Mouse (Mus musculus): ENCODE data around the gene Catsperg2. TPM values are rescaled to one million over a fixed set of nuclear protein-coding genes. Genes with fewer than 3 reads are reported as not detected.
"Not testable (repeated sequence)": the region's sequence is repeated elsewhere in the genome, so short reads cannot be mapped to it uniquely, and the experiment has no call there.

The Catsperg2 gene
- total RNA-seq (2021), result not detected
- polyA plus RNA-seq (2012; rRNA removed), result 0.03 and 0.37 TPM in 2 replicates
- long read RNA-seq, result 0 reads

- H3K27ac ChIP-seq; H3K27me3 ChIP-seq (ENCODE audit: control insufficient read depth, insufficient read depth, low read length); H3K9ac ChIP-seq (ENCODE audit: low read depth, low read length); H3K36me3 ChIP-seq (ENCODE audit: control insufficient read depth, insufficient read depth, low read length); DNase-seq; intact Hi-C loops (cut with DNase I); H3K79me2 ChIP-seq (replicated peaks; ENCODE audit: control insufficient read depth, insufficient read depth, low read length); H3K4me1 ChIP-seq (ENCODE audit: control insufficient read depth, insufficient read depth, low read length); H3K4me3 ChIP-seq: not testable (repeated sequence)
- 64% methylated on average over 11 of the region's 11 CpGs for WGBS
Observed at GRCm38 (mm10) chr7:29726860-29727259, at the start of gene Catsperg2. Gene Catsperg2 (minus strand): TSS chr7:29727032.

GRCm38 (mm10) chr7:29776568-29776967 is 49.7 kb upstream of the Catsperg2 start:
- no peaks in the 10 kb centered on the region for H3K27me3 ChIP-seq (ENCODE audit: control insufficient read depth, insufficient read depth, low read length)
- no peak overlapping the region for H3K4me3 ChIP-seq
- H3K36me3 ChIP-seq (ENCODE audit: control insufficient read depth, insufficient read depth, low read length), result peaks cover 8% of the 10 kb centered on the region
- intact Hi-C loops (cut with DNase I), result no loop called here
- no peak overlapping the region for H3K9ac ChIP-seq (ENCODE audit: low read depth, low read length)
- no peak overlapping the region for H3K27ac ChIP-seq
- DNase-seq, result no peak
- no peaks in the 10 kb centered on the region; the same call in 1 of the 2 replicates for H3K4me1 ChIP-seq (ENCODE audit: control insufficient read depth, insufficient read depth, low read length)
- WGBS, result 97% methylated on average over 19 of the region's 19 CpGs
- TF ChIP-seq EP300 (IDR thresholded peaks at IDR 0.05; ENCODE audit: insufficient read depth, low read depth, low read length) (no peak), CTCF (IDR thresholded peaks at IDR 0.05) (no peak)
- H3K79me2 ChIP-seq (replicated peaks; ENCODE audit: control insufficient read depth, insufficient read depth, low read length), result 0 out of 2 replicates have a peak, but pooled peaks cover 5% of the 10 kb centered on the region

GRCm38 (mm10) chr7:29774371-29774770 is 47.5 kb upstream of the Catsperg2 start:
- H3K79me2 ChIP-seq (replicated peaks; ENCODE audit: control insufficient read depth, insufficient read depth, low read length), result peaks cover 5% of the 10 kb centered on the region; the same call in 1 of the 2 replicates
- H3K4me3 ChIP-seq, result no peak overlapping the region
- H3K27me3 ChIP-seq (ENCODE audit: control insufficient read depth, insufficient read depth, low read length), result no peaks in the 10 kb centered on the region
- no peak overlapping the region for H3K27ac ChIP-seq
- H3K9ac ChIP-seq (ENCODE audit: low read depth, low read length), result no peak overlapping the region
- DNase-seq, result no peak
- 96% methylated on average over 3 of the region's 3 CpGs for WGBS
- H3K4me1 ChIP-seq (ENCODE audit: control insufficient read depth, insufficient read depth, low read length), result no peaks in the 10 kb centered on the region; the same call in 1 of the 2 replicates
- peaks cover 8% of the 10 kb centered on the region for H3K36me3 ChIP-seq (ENCODE audit: control insufficient read depth, insufficient read depth, low read length)
- intact Hi-C loops (cut with DNase I), result no loop called here
- TF ChIP-seq CTCF (IDR thresholded peaks at IDR 0.05) (no peak), POLR2A (IDR thresholded peaks at IDR 0.05; ENCODE audit: insufficient read depth, low read depth, low read length) (no peak), EP300 (IDR thresholded peaks at IDR 0.05; ENCODE audit: insufficient read depth, low read depth, low read length) (no peak)

- no peak overlapping the region for H3K27ac ChIP-seq
- DNase-seq, result no peak
- no peak for TF ChIP-seq CTCF (IDR thresholded peaks at IDR 0.05)
- no peak for TF ChIP-seq EP300 (IDR thresholded peaks at IDR 0.05; ENCODE audit: insufficient read depth, low read depth, low read length)
- no peak for TF ChIP-seq POLR2A (IDR thresholded peaks at IDR 0.05; ENCODE audit: insufficient read depth, low read depth, low read length)
- 75% methylated on average over 7 of the region's 7 CpGs for WGBS
- no peaks in the 10 kb centered on the region for H3K27me3 ChIP-seq (ENCODE audit: control insufficient read depth, insufficient read depth, low read length)
- intact Hi-C loops (cut with DNase I), result no loop called here
- peaks cover 8% of the 10 kb centered on the region for H3K36me3 ChIP-seq (ENCODE audit: control insufficient read depth, insufficient read depth, low read length)
- no peak overlapping the region for H3K9ac ChIP-seq (ENCODE audit: low read depth, low read length)
- H3K79me2 ChIP-seq (replicated peaks; ENCODE audit: control insufficient read depth, insufficient read depth, low read length), result peaks cover 5% of the 10 kb centered on the region; the same call in 1 of the 2 replicates
- no peak overlapping the region for H3K4me3 ChIP-seq
- no peaks in the 10 kb centered on the region; the same call in 1 of the 2 replicates for H3K4me1 ChIP-seq (ENCODE audit: control insufficient read depth, insufficient read depth, low read length)
Observed at GRCm38 (mm10) chr7:29773503-29773902, 46.7 kb upstream of the Catsperg2 start.

- H3K27me3 ChIP-seq (ENCODE audit: control insufficient read depth, insufficient read depth, low read length), result no peaks in the 10 kb centered on the region
- no peak for DNase-seq
- 4% methylated on average over 10 of the region's 10 CpGs for WGBS
- no peak for TF ChIP-seq EP300 (IDR thresholded peaks at IDR 0.05; ENCODE audit: insufficient read depth, low read depth, low read length)
- no peak for TF ChIP-seq POLR2A (IDR thresholded peaks at IDR 0.05; ENCODE audit: insufficient read depth, low read depth, low read length)
- TF ChIP-seq CTCF (IDR thresholded peaks at IDR 0.05), result no peak
- intact Hi-C loops (cut with DNase I), result loop anchor here (2.0 to 5.0 kb wide), 5 partner anchors 16 to 214 kb away; partner anchors contain the start of genes Zfp27, Zfp383, Zfp420 and Zfp568
- peak overlapping the region; percentile 94 for H3K27ac ChIP-seq
- H3K4me1 ChIP-seq (ENCODE audit: control insufficient read depth, insufficient read depth, low read length), result peaks cover 5% of the 10 kb centered on the region
- H3K79me2 ChIP-seq (replicated peaks; ENCODE audit: control insufficient read depth, insufficient read depth, low read length), result peaks cover 2% of the 10 kb centered on the region; the same call in 1 of the 2 replicates
- H3K4me3 ChIP-seq, result peak overlapping the region; percentile 74
- peak overlapping the region; percentile 70 for H3K9ac ChIP-seq (ENCODE audit: low read depth, low read length)
- H3K36me3 ChIP-seq (ENCODE audit: control insufficient read depth, insufficient read depth, low read length), result no peaks in the 10 kb centered on the region; the same call in 1 of the 2 replicates
Observed at GRCm38 (mm10) chr7:29768980-29769379, 42.1 kb upstream of the Catsperg2 start.

GRCm38 (mm10) chr7:29768090-29768900 is 41.5 kb upstream of the Catsperg2 start, which contains the start of gene Zfp84:
Gene Zfp84 (plus strand): TSS chr7:29768552.
- Histone ChIP-seq H3K36me3 (ENCODE audit: control insufficient read depth, insufficient read depth, low read length) (no peaks in the 10 kb centered on the region; the same call in 1 of the 2 replicates), H3K4me3 (peak within 1 kb of the TSS; percentile 74), H3K4me1 (ENCODE audit: control insufficient read depth, insufficient read depth, low read length) (peaks cover 5% of the 10 kb centered on the region), H3K79me2 (replicated peaks; ENCODE audit: control insufficient read depth, insufficient read depth, low read length) (no peaks in the 10 kb centered on the region; the same call in 1 of the 2 replicates), H3K9ac (ENCODE audit: low read depth, low read length) (peak within 1 kb of the TSS; percentile 70), H3K27ac (peak within 1 kb of the TSS; percentile 94), H3K27me3 (ENCODE audit: control insufficient read depth, insufficient read depth, low read length) (no peaks in the 10 kb centered on the region)
- TF ChIP-seq CTCF (IDR thresholded peaks at IDR 0.05), result peak; percentile 20; the same call in 1 of the 2 replicates
- TF ChIP-seq EP300 (IDR thresholded peaks at IDR 0.05; ENCODE audit: insufficient read depth, low read depth, low read length), result 0 out of 2 replicates have a peak, but pooled peaks have one; percentile 49
- peak; percentile 80 for TF ChIP-seq POLR2A (IDR thresholded peaks at IDR 0.05; ENCODE audit: insufficient read depth, low read depth, low read length)
- WGBS, result under 1% methylated on average over 32 of the region's 32 CpGs
- DNase-seq, result peak; percentile 87 to 93
- intact Hi-C loops (cut with DNase I), result loop anchor here (2.0 to 5.0 kb wide), 5 partner anchors 17 to 215 kb away; partner anchors contain the start of genes Zfp27, Zfp383, Zfp420 and Zfp568
